Mouse (Mus musculus) small intestine, adult 2 months (tissue): Measurements from ENCODE around the gene Mad1l1.

Source experiments
- CTCF ChIP-seq: fragments of 200-500 bp; IDR thresholded peaks from 2 replicates; pipeline ENCODE4 v1.5.1; 2012; ENCODE audit warnings: low read depth, mild to moderate bottlenecking, control low read depth, inconsistent platforms, low read length, moderate library complexity, mixed read lengths; ENCODE audit not compliant: insufficient replicate concordance, insufficient read length; ENCODE audit errors: extremely low read depth
- POLR2A ChIP-seq: fragments of 200-500 bp; IDR thresholded peaks from 2 replicates; pipeline ENCODE4 v1.6.1; 2012; ENCODE audit warnings: low read depth, mild to moderate bottlenecking, control low read depth, inconsistent platforms, low read length, moderate library complexity

- no peak for TF ChIP-seq CTCF
- TF ChIP-seq POLR2A, result no peak
Observed at GRCm38 (mm10) chr5:140342880-140343279, 21.5 kb upstream of the Mad1l1 start.
